Mouse (Mus musculus): ENCODE results near the gene Zfand3.

- TF ChIP-seq USF1 (IDR thresholded peaks at IDR 0.05; ENCODE audit: low read depth), result no peak
- no peak for TF ChIP-seq CEBPB (IDR thresholded peaks at IDR 0.05; ENCODE audit: insufficient read depth, poor library complexity, severe bottlenecking)
- no peak for TF ChIP-seq TCF3 (IDR thresholded peaks at IDR 0.05; ENCODE audit: insufficient read length, low read depth)
- no peak for TF ChIP-seq POLR2A (IDR thresholded peaks at IDR 0.05; ENCODE audit: insufficient read length, low read depth)
- no peak for TF ChIP-seq POLR2AphosphoS2 (IDR thresholded peaks at IDR 0.05; ENCODE audit: insufficient read length, low read depth)
- no peak for TF ChIP-seq MAX (IDR thresholded peaks at IDR 0.05; ENCODE audit: low read depth)
- TF ChIP-seq SRF (IDR thresholded peaks at IDR 0.05; ENCODE audit: control insufficient read depth, insufficient read length, low read depth), result no peak
These were observed 99.2 kb downstream of the Zfand3 start for GRCm38 (mm10) chr17:30103641-30104165.
